15 mouse cellular contexts compared by ENCODE assay signal in the genomic region with DNA sequence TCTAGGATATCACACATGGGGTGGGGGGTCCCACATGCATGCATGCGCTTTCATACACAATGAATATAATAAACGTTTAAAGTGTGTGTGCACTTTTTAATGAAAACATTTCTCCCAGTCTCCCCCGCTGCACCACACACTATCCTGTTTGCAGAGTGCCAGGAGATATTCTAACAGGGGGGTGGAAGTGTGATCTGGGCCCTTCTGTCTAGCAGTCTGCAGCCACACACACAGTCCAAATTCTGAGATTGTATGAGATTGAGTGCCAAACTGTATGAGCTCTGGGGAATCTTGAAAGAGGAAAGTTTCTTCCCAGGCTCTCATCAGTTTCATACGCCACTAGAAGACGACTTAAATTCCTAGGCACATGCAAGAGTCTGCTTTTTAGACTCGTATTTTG. TPM values are rescaled to one million over a fixed set of nuclear protein-coding genes. Genes with fewer than 3 reads are reported as not detected.
DNase-seq lines count a peak whose midpoint lies in the region; ATAC-seq lines count a peak whose summit lies in the region.
"Had no signal": no experiment of that assay in that cellular context is flagged by ENCODE, and none has a peak within 500 bp of the region (broad histone marks: within the 10 kb centered on the region; RNA-seq: fewer than 3 reads in every experiment).

No protein-coding gene starts in this region.

- peak; percentile 22 for DNase-seq in cerebellum, adult 9-11 months
- DNase-seq in cerebellum, adult 11 months: no peak
- no peak for DNase-seq in intestine, embryonic 14.5 days (ENCODE audit: low spot score)
- peak; percentile 67 to 68 for DNase-seq in right cerebral cortex, adult 2 months (ENCODE audit: low spot score in 2 of 2)
- DNase-seq in right cerebral cortex, postnatal 4 days: no peak
- no peak for DNase-seq in testis, postnatal 14 days (ENCODE audit: low spot score)
- DNase-seq in c-Kit-positive CD71-positive TER-119-positive erythroid progenitor cells, embryonic 14.5 days (ENCODE audit: low spot score): no peak
- DNase-seq: gastrocnemius, postnatal 36 days; kidney, adult 9 months; lung, adult 2 months; retina, postnatal 1 day had no signal

- H3K27me3 ChIP-seq in intestine, embryonic 14.5 days (replicated peaks; ENCODE audit: control insufficient read depth, insufficient read depth, low read length): no peaks in the 10 kb centered on the region
- no peaks in the 10 kb centered on the region for H3K27me3 ChIP-seq in intestine, embryonic 15.5 days (replicated peaks)
- H3K27me3 ChIP-seq: neural tube, embryonic 13.5 days had no signal

- no peak overlapping the region for H3K4me3 ChIP-seq in intestine, embryonic 14.5 days (ENCODE audit: low read depth, low read length)
- no peak overlapping the region for H3K4me3 ChIP-seq in intestine, embryonic 15.5 days (replicated peaks)

- peaks cover 16% of the 10 kb centered on the region for H3K4me1 ChIP-seq in intestine, embryonic 14.5 days (replicated peaks; ENCODE audit: control insufficient read depth, insufficient read depth, low read length)
- H3K4me1 ChIP-seq in intestine, embryonic 15.5 days (replicated peaks): peaks cover 26% of the 10 kb centered on the region

- 49% methylated on average over 6 of the region's 6 CpGs for WGBS in intestine, embryonic 14.5 days
- WGBS in intestine, embryonic 15.5 days: 64% methylated on average over 6 of the region's 6 CpGs

- H3K27ac ChIP-seq in intestine, embryonic 14.5 days (ENCODE audit: low read depth): peak overlapping the region; percentile 67; the same call in 1 of the 2 replicates
- no peak overlapping the region for H3K27ac ChIP-seq in intestine, embryonic 15.5 days
- H3K27ac ChIP-seq: heart, embryonic 15.5 days had no signal

- ATAC-seq in intestine, embryonic 14.5 days (replicated peaks; ENCODE audit: low FRiP score, low TSS enrichment, low read depth): no peak
- ATAC-seq in intestine, embryonic 15.5 days: no peak

- H3K9me3 ChIP-seq in intestine, embryonic 14.5 days (ENCODE audit: control insufficient read depth, low read length): no peaks in the 10 kb centered on the region
- H3K9me3 ChIP-seq in intestine, embryonic 15.5 days: no peaks in the 10 kb centered on the region
- H3K9me3 ChIP-seq: embryonic facial prominence, embryonic 10.5 days; heart, embryonic 15.5 days; neural tube, embryonic 13.5 days had no signal

- H3K4me2 ChIP-seq in intestine, embryonic 14.5 days (ENCODE audit: low read length): no peak overlapping the region
- H3K4me2 ChIP-seq in intestine, embryonic 15.5 days (replicated peaks): no peak overlapping the region

- peaks cover 19% of the 10 kb centered on the region; the same call in 1 of the 2 replicates for H3K36me3 ChIP-seq in intestine, embryonic 14.5 days (ENCODE audit: control insufficient read depth, insufficient read depth, low read length)
- no peaks in the 10 kb centered on the region for H3K36me3 ChIP-seq in intestine, embryonic 15.5 days

- no peak overlapping the region for H3K9ac ChIP-seq in intestine, embryonic 14.5 days (ENCODE audit: low read length)
- H3K9ac ChIP-seq in intestine, embryonic 15.5 days: no peak overlapping the region

RNA-seq across cellular contexts. Expression of a gene that starts 1.1 kb away (rescaled TPM):
- 14.5 and 16.3 TPM in 2 replicates for polyA plus RNA-seq in intestine, embryonic 14.5 days (2014; fragmentation: Nextera tagmentation; extraction: Ambion mirVana)
- 13.7 and 16.2 TPM in 2 replicates for polyA plus RNA-seq in intestine, embryonic 15.5 days (2015; fragmentation: Nextera tagmentation; extraction: Ambion mirVana)

RNA-seq across cellular contexts. Expression of a gene that starts 17.6 kb away (rescaled TPM):
- 16.7 and 18.4 TPM in 2 replicates for polyA plus RNA-seq in intestine, embryonic 14.5 days (2014; fragmentation: Nextera tagmentation; extraction: Ambion mirVana)
- 20.5 and 22.5 TPM in 2 replicates for polyA plus RNA-seq in intestine, embryonic 15.5 days (2015; fragmentation: Nextera tagmentation; extraction: Ambion mirVana)

RNA-seq across cellular contexts. Expression of a gene that starts 18.4 kb away (rescaled TPM):
- 65.4 and 70.3 TPM in 2 replicates for polyA plus RNA-seq in intestine, embryonic 14.5 days (2014; fragmentation: Nextera tagmentation; extraction: Ambion mirVana)
- polyA plus RNA-seq in intestine, embryonic 15.5 days (2015; fragmentation: Nextera tagmentation; extraction: Ambion mirVana): 73.8 and 76.7 TPM in 2 replicates

RNA-seq across cellular contexts. Expression of a gene that starts 26.4 kb away (rescaled TPM):
- polyA plus RNA-seq in intestine, embryonic 14.5 days (2014; fragmentation: Nextera tagmentation; extraction: Ambion mirVana): 50.6 and 52.1 TPM in 2 replicates
- polyA plus RNA-seq in intestine, embryonic 15.5 days (2015; fragmentation: Nextera tagmentation; extraction: Ambion mirVana): 56.9 and 63.2 TPM in 2 replicates

RNA-seq across cellular contexts. Expression of a gene that starts 56.9 kb away (rescaled TPM):
- 54.1 and 60.8 TPM in 2 replicates for polyA plus RNA-seq in intestine, embryonic 14.5 days (2014; fragmentation: Nextera tagmentation; extraction: Ambion mirVana)
- polyA plus RNA-seq in intestine, embryonic 15.5 days (2015; fragmentation: Nextera tagmentation; extraction: Ambion mirVana): 31.9 and 33.9 TPM in 2 replicates

Comparison
In these comparisons a context has a peak if more than half of its experiments do, and no peak if none do; other contexts are left out.
1. DNase-seq: peak in cerebellum, adult 9-11 months (single experiment) and right cerebral cortex, adult 2 months (2 of 2); none in cerebellum, adult 11 months (single experiment), intestine, embryonic 14.5 days (single experiment), right cerebral cortex, postnatal 4 days (single experiment), testis, postnatal 14 days (single experiment) and c-Kit-positive CD71-positive TER-119-positive erythroid progenitor cells, embryonic 14.5 days (single experiment).